Mouse (Mus musculus): ENCODE measurements around the gene Ifi214. TPM values are rescaled to one million over a fixed set of nuclear protein-coding genes. Genes with fewer than 3 reads are reported as not detected.
"Not testable (repeated sequence)": the region's sequence is repeated elsewhere in the genome, so short reads cannot be mapped to it uniquely, and the experiment has no call there.

Ifi214 gene
- not detected in 2 replicates for total RNA-seq (2012; rRNA removed)
- polyA plus RNA-seq (2012; ENCODE audit: insufficient read depth in 1 of 2, insufficient read length in 2 of 2, low read depth in 1 of 2, low replicate concordance in 2 of 2, missing spikeins in 1 of 2), result not detected

GRCm38 (mm10) chr1:173535791-173536190 lies at the start of gene Ifi214:
Ifi214 (minus strand) TSS chr1:173535957.
- H3K9me3 ChIP-seq (replicated peaks; ENCODE audit: insufficient read depth, low read length); H3K36me3 ChIP-seq (ENCODE audit: control insufficient read depth in 1 of 2, insufficient read depth in 2 of 2, low read length in 2 of 2); H3K79me2 ChIP-seq (ENCODE audit: control insufficient read depth, insufficient read depth, low read length, poor library complexity); H3K4me1 ChIP-seq (ENCODE audit: control insufficient read depth in 1 of 2, insufficient read depth in 2 of 2, low read length in 2 of 2); H3K27ac ChIP-seq (ENCODE audit: control insufficient read depth, low read depth, low read length); H3K9ac ChIP-seq (ENCODE audit: control insufficient read depth, low read depth, low read length, poor library complexity, severe bottlenecking); DNase-seq (ENCODE audit: low read depth, low spot score); H3K4me3 ChIP-seq (ENCODE audit: control insufficient read depth in 1 of 2, insufficient read depth in 1 of 2, low read depth in 2 of 2, low read length in 2 of 2); H3K27me3 ChIP-seq (ENCODE audit: control insufficient read depth in 1 of 2, insufficient read depth in 2 of 2, low read length in 2 of 2): not testable (repeated sequence)

- no peak for DNase-seq (ENCODE audit: low read depth, low spot score)
- H3K27me3 ChIP-seq (ENCODE audit: control insufficient read depth in 1 of 2, insufficient read depth in 2 of 2, low read length in 2 of 2), result no peaks in the 10 kb centered on the region
- no peak overlapping the region for H3K27ac ChIP-seq (ENCODE audit: control insufficient read depth, low read depth, low read length)
- no peaks in the 10 kb centered on the region for H3K36me3 ChIP-seq (ENCODE audit: control insufficient read depth in 1 of 2, insufficient read depth in 2 of 2, low read length in 2 of 2)
- no peaks in the 10 kb centered on the region for H3K79me2 ChIP-seq (ENCODE audit: control insufficient read depth, insufficient read depth, low read length, poor library complexity)
- H3K4me1 ChIP-seq (ENCODE audit: control insufficient read depth in 1 of 2, insufficient read depth in 2 of 2, low read length in 2 of 2), result no peaks in the 10 kb centered on the region
- H3K9me3 ChIP-seq (replicated peaks; ENCODE audit: insufficient read depth, low read length), result no peaks in the 10 kb centered on the region
- H3K4me3 ChIP-seq (ENCODE audit: control insufficient read depth in 1 of 2, insufficient read depth in 1 of 2, low read depth in 2 of 2, low read length in 2 of 2), result no peak overlapping the region
- no peak overlapping the region for H3K9ac ChIP-seq (ENCODE audit: control insufficient read depth, low read depth, low read length, poor library complexity, severe bottlenecking)
- TF ChIP-seq ZMIZ1 (IDR thresholded peaks at IDR 0.05; ENCODE audit: low read depth, low read length) (no peak), CHD1 (IDR thresholded peaks at IDR 0.05; ENCODE audit: low read depth, low read length) (no peak), CHD2 (IDR thresholded peaks at IDR 0.05; ENCODE audit: low read length) (no peak), MAZ (IDR thresholded peaks at IDR 0.05; ENCODE audit: low read depth, low read length) (no peak), ELF1 (IDR thresholded peaks at IDR 0.05; ENCODE audit: low read depth, low read length) (no peak), CTCF (IDR thresholded peaks at IDR 0.05 in 2 of 3, conservative IDR thresholded peaks at IDR 0.05 in 1 of 3; ENCODE audit: control insufficient read depth in 1 of 3, insufficient read depth in 1 of 3, low read depth in 2 of 3, low read length in 3 of 3, poor library complexity in 1 of 3, severe bottlenecking in 1 of 3) (no peak), JUND (IDR thresholded peaks at IDR 0.05; ENCODE audit: low read depth, low read length) (no peak), USF1 (IDR thresholded peaks at IDR 0.05; ENCODE audit: low read depth, low read length) (no peak), KAT2A (conservative IDR thresholded peaks at IDR 0.05; ENCODE audit: low read depth, low read length) (no peak), EP300 (IDR thresholded peaks at IDR 0.05; ENCODE audit: low read depth in 1 of 2, low read length in 2 of 2) (no peak)
Measured at GRCm38 (mm10) chr1:173579921-173580585, 44.3 kb upstream of the Ifi214 start.

- no peak overlapping the region for H3K9ac ChIP-seq (ENCODE audit: control insufficient read depth, low read depth, low read length, poor library complexity, severe bottlenecking)
- no peak for DNase-seq (ENCODE audit: low read depth, low spot score)
- no peak overlapping the region for H3K27ac ChIP-seq (ENCODE audit: control insufficient read depth, low read depth, low read length)
- H3K36me3 ChIP-seq (ENCODE audit: control insufficient read depth in 1 of 2, insufficient read depth in 2 of 2, low read length in 2 of 2), result no peaks in the 10 kb centered on the region
- no peak overlapping the region for H3K4me3 ChIP-seq (ENCODE audit: control insufficient read depth in 1 of 2, insufficient read depth in 1 of 2, low read depth in 2 of 2, low read length in 2 of 2)
- H3K79me2 ChIP-seq (ENCODE audit: control insufficient read depth, insufficient read depth, low read length, poor library complexity), result no peaks in the 10 kb centered on the region
- H3K4me1 ChIP-seq (ENCODE audit: control insufficient read depth in 1 of 2, insufficient read depth in 2 of 2, low read length in 2 of 2), result no peaks in the 10 kb centered on the region
- H3K9me3 ChIP-seq (replicated peaks; ENCODE audit: insufficient read depth, low read length), result no peaks in the 10 kb centered on the region
- H3K27me3 ChIP-seq (ENCODE audit: control insufficient read depth in 1 of 2, insufficient read depth in 2 of 2, low read length in 2 of 2), result no peaks in the 10 kb centered on the region
- TF ChIP-seq SMC3 (IDR thresholded peaks at IDR 0.05; ENCODE audit: low read depth, low read length) (no peak), ZKSCAN1 (IDR thresholded peaks at IDR 0.05; ENCODE audit: low read depth, low read length) (no peak), MAFK (IDR thresholded peaks at IDR 0.05; ENCODE audit: borderline replicate concordance, low read depth, low read length) (no peak), E2F4 (IDR thresholded peaks at IDR 0.05; ENCODE audit: borderline replicate concordance, low read depth, low read length) (no peak), GABPA (IDR thresholded peaks at IDR 0.05; ENCODE audit: low read depth, low read length) (no peak), TAL1 (IDR thresholded peaks at IDR 0.05; ENCODE audit: low read length) (no peak), POLR2AphosphoS5 (IDR thresholded peaks at IDR 0.05; ENCODE audit: borderline replicate concordance, low read depth, low read length) (no peak), MYC (IDR thresholded peaks at IDR 0.05; ENCODE audit: low read depth, low read length) (no peak), HCFC1 (IDR thresholded peaks at IDR 0.05; ENCODE audit: low read depth, low read length) (no peak), JUND (IDR thresholded peaks at IDR 0.05; ENCODE audit: low read depth, low read length) (no peak), CTCF (IDR thresholded peaks at IDR 0.05 in 2 of 3, conservative IDR thresholded peaks at IDR 0.05 in 1 of 3; ENCODE audit: control insufficient read depth in 1 of 3, insufficient read depth in 1 of 3, low read depth in 2 of 3, low read length in 3 of 3, poor library complexity in 1 of 3, severe bottlenecking in 1 of 3) (no peak), ZC3H11A (IDR thresholded peaks at IDR 0.05; ENCODE audit: low read depth, low read length) (no peak), USF2 (IDR thresholded peaks at IDR 0.05; ENCODE audit: borderline replicate concordance in 1 of 2, insufficient read depth in 1 of 2, low read depth in 1 of 2, low read length in 2 of 2) (no peak), EP300 (IDR thresholded peaks at IDR 0.05; ENCODE audit: low read depth in 1 of 2, low read length in 2 of 2) (no peak), ZMIZ1 (IDR thresholded peaks at IDR 0.05; ENCODE audit: low read depth, low read length) (no peak), ETS1 (IDR thresholded peaks at IDR 0.05; ENCODE audit: low read depth, low read length) (no peak), ZNF384 (IDR thresholded peaks at IDR 0.05; ENCODE audit: low read depth, low read length) (no peak)
Measured at GRCm38 (mm10) chr1:173579079-173579478, 43.3 kb upstream of the Ifi214 start.
